Mouse (Mus musculus) neutrophil, adult 5-6 weeks (primary cell): ENCODE measurements around the gene Tmem38b. TPM values are rescaled to one million over a fixed set of nuclear protein-coding genes. Genes with fewer than 3 reads are reported as not detected.

Experiments used
- ATAC-seq: fragments of 151-379, 151-347 bp; 2 replicates; pipeline ENCODE4 v1.8.0; 2017; ENCODE audit warnings: mild to moderate bottlenecking, moderate TSS enrichment; ENCODE audit not compliant: insufficient number of reproducible peaks, poor library complexity, low FRiP score, severe bottlenecking; ENCODE audit errors: extremely low read depth
- total RNA-seq: library from RNA; stranded (forward); fragments of 200-1000 nt; gene quantifications from 2 replicates; pipeline ENCODE4 v1.2.3, GENCODE M21; 2017

The Tmem38b gene
- total RNA-seq, 1 experiment from 2014 or later = 10.1 TPM

- no peak; the same call in 1 of the 2 replicates for ATAC-seq
These were observed 900 bp downstream of the Tmem38b start for GRCm38 (mm10) chr4:53826641-53827248.

GRCm38 (mm10) chr4:53827869-53828268, 2.0 kb downstream of the Tmem38b start:
- ATAC-seq = no peak

GRCm38 (mm10) chr4:53828914-53829313, 3.1 kb downstream of the Tmem38b start:
- ATAC-seq = no peak

- no peak for ATAC-seq
These were observed 4.2 kb downstream of the Tmem38b start for GRCm38 (mm10) chr4:53830016-53830415.

- ATAC-seq = no peak
These were observed 4.7 kb downstream of the Tmem38b start for GRCm38 (mm10) chr4:53830579-53830978.

- peak; percentile 44; the same call in 1 of the 2 replicates for ATAC-seq
These were observed 6.5 kb downstream of the Tmem38b start for GRCm38 (mm10) chr4:53832321-53832720.

- ATAC-seq = no peak
These were observed 11.1 kb downstream of the Tmem38b start for GRCm38 (mm10) chr4:53836978-53837377.

GRCm38 (mm10) chr4:53840158-53840870, 14.5 kb downstream of the Tmem38b start:
- ATAC-seq = no peak

- ATAC-seq = no peak
These were observed 17.7 kb downstream of the Tmem38b start for GRCm38 (mm10) chr4:53843553-53843952.

- ATAC-seq = peak; percentile 60; the same call in 1 of the 2 replicates
These were observed 19.2 kb downstream of the Tmem38b start for GRCm38 (mm10) chr4:53844835-53845619.

GRCm38 (mm10) chr4:53845656-53846055, 19.8 kb downstream of the Tmem38b start:
- ATAC-seq = no peak

GRCm38 (mm10) chr4:53846326-53846725, 20.5 kb downstream of the Tmem38b start:
- no peak for ATAC-seq

- ATAC-seq = no peak
These were observed 21.7 kb downstream of the Tmem38b start for GRCm38 (mm10) chr4:53847541-53847940.

GRCm38 (mm10) chr4:53848308-53848707, 22.5 kb downstream of the Tmem38b start:
- ATAC-seq = no peak

- ATAC-seq = no peak
These were observed 23.0 kb downstream of the Tmem38b start for GRCm38 (mm10) chr4:53848816-53849215.

GRCm38 (mm10) chr4:53849804-53850203, 24.0 kb downstream of the Tmem38b start:
- ATAC-seq = no peak

GRCm38 (mm10) chr4:53853333-53853732, 27.5 kb downstream of the Tmem38b start:
- ATAC-seq = no peak

GRCm38 (mm10) chr4:53859944-53860343, 34.1 kb downstream of the Tmem38b start:
- peak; percentile 70 for ATAC-seq

- ATAC-seq = no peak
These were observed 36.3 kb downstream of the Tmem38b start for GRCm38 (mm10) chr4:53862101-53862500.
